Mouse (Mus musculus) Muller cell, postnatal 12 days (primary cell): ENCODE measurements around the gene Npy1r.
A peak's percentile ranks its signal among the peaks of the same experiment; 100 is the strongest.

ENCODE experiments used
- DNase-seq: peaks from one replicate; pipeline ENCODE4 v3.0.0-alpha.2; 2015; ENCODE audit errors: inconsistent ontology term

The Npy1r gene

DNA sequence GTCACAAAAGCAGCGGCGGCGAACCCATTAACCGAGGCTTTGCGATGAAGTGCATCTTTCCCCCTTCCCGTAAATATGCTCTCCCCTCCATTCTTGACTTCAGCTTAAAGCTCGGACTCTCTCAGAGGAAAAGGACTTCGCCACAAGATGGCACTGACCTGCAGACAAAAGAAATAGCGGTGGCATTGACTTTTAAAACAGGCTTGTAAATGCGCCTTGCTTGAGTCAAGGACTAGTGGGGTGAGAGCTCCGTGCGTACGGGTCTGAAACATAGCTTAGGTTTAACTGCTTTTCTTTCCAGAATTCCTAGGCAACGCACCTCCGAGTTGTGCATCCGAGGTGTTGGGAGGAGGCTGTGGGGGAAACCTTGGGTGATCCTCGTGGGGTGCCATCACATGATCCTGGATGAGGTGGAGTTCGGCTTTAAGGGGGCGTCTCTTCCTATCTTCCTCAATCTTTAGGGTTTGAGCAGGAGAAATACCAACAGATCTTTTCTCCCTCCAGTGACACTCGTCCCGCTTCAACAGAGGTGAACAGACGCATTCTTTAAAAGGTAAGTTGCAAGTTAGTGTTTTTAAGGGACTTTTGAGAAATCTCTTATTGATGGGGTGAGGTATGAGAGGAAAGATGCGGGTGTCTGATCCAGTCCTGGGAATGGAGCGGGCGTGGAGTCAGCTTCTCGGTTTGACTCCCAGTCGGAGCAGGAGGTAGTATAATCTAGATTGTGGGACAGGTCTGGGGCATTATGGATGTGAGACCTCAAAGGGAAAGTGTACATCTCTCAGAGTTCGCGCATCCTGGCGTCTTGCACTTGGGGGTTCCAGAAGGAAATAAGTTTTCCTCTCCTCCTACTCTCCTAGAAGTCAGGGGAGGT lies at the start of gene Npy1r:
Npy1r (plus strand) TSS at position 223 of the 874 bp plus-strand sequence.
- peak; percentile 52 for DNase-seq

DNA sequence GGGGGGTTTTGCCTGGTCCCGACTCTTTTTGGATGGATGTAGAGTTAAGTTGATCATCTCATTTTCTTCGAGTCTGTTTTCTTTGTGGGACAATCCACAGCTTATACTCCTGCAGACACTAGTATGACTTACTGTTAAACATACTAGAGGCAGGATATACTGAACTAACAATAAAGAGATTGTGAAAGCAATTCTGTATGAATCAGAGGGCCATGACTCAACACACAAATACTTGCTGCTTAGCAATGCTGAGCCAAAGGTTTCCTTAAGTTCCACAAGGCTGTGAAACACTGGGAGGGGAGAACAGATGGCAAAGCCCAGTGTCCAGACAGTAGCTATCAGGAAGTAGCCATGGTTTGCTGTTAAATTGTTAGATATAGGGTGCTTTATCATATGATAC lies 15.7 kb upstream of the Npy1r start:
- peak; percentile 37 for DNase-seq

DNA sequence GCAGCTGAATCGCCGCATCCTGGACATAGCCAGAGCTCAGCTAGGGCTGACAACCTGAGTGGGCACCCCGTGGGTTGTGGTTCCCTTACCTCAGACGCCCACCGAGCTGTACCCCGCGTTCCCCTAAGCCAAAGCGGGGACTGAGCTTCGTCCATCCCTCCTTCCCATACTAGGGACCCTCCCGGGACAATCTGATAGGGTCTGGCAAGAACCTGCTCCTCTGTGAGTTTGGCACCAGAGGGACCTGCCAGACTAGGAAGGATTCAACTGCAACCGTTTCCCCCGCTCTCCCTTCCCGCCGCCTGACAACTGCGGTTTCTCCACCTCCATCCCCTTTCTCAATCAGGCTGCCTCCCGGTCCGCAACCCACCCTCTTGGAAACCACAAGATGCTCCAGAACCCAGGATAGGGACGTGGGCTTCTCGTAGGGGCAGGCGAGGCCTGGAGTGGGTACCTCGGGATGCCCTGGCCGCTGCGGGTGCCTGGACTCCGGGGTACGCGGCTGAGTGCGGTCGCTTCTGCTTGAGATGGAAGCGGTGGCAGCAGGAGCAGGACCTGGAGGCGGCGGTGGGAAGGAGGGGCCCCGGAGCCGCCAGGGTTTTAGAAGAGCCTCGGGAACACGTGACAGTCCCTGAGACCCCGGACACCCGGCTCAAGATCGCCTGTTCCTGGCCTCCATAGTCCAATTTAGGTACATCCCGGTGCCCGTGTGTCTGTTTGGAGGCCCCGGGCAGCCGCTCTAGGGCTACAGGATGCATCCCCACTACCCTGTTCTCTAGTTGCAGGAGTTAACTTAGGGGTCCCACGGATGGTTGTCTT lies 9.3 kb upstream of the Npy1r start, which contains the start of gene Npy5r:
Npy5r (minus strand) TSS at position 618 of the 819 bp plus-strand sequence.
- DNase-seq, result peak; percentile 52

DNA sequence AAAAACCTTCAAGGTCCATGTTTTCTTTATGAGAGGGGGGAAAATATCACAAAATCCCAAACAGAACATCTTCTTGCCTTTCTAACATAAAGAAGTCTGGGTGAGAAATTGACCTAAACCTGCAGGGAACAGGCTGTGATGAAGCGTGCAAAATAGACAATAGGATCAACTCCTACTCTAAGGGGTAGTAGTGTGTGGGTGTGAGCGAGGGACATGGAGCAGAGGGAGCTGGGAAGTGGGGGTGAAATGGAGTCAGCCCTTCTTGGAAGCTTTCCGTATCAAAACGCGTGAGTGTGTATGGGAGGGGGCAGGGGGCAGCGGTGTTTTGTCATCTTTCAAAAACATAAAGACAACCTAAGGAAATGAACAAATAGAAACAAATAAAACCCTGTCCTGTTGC lies 8.6 kb upstream of the Npy1r start:
- no peak for DNase-seq

DNA sequence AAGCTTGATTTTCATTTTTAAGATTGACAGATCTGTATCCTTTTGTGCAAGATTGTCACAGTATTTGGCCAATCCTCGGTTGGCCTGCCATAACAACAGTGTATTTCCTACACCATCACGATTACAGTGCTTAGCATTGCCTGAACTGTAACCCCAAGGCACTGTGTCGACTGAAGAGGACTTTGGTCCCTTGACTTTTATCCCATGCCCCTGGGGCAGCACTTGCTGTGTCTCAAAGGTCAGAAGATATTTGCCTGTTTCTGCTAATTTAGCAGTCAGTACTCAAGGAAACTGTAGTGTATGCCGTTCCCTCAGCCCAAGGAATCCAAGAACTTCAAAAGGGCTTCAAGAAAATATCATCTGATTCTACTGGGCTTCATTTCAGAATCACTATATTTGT lies 8.2 kb upstream of the Npy1r start:
- DNase-seq, result no peak

DNA sequence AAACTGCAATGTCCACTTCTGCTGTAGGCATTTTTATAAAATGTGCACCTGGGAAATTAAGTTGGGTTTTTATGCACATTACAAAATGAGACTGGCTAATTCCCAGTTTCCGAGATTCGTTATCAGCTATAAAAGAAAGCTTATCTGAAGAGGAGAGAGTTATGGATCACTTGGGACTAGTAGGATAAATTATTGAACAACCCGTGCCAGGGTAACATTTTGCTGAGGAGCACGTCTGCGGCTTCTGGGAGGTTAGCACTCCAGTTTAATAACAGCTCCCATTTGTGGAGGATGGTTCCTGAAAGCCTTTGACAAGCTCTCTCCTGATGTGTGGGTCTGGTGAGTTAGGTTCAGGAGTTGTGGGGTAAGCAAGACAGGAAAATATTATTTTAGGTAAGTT lies 6.6 kb upstream of the Npy1r start:
- DNase-seq, result no peak

DNA sequence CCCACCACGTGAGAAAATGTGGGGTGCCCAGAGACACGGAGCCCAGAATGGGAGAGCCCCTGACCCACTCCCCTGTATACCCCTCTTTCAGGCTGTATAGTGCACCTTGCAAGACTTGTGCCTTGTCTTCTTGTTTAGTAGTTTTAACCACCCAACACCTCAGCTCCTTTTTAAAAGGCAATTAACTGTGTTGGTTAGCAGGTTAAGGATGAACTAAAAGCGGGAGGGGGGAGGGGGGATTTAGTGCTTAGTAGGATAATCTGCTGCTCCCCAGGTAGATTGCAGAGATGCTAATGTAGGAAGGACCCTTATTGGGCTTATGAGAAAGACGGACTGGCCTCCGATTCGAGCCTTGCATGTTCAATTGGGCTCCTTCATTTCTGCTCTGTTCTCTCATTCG lies 1.0 kb downstream of the Npy1r start:
- DNase-seq, result no peak

DNA sequence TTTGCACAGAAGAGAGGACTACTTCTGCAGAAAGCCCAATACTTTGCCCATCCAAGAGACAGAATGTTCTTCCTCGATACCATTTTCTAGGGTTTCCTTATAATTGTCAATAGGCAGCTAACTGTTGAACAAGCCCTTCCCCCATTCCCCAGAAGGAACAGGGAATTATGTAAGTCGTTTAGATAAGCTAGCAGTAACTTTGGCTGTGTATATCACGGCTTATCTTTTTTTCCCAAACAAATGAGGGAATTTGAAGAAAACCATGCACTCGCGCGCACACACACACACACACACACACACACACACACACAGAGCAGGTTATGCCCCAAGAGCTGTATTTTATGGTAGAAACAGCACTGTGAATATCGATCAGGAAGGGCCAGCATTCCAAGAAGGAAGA lies 1.8 kb downstream of the Npy1r start:
- DNase-seq, result no peak

DNA sequence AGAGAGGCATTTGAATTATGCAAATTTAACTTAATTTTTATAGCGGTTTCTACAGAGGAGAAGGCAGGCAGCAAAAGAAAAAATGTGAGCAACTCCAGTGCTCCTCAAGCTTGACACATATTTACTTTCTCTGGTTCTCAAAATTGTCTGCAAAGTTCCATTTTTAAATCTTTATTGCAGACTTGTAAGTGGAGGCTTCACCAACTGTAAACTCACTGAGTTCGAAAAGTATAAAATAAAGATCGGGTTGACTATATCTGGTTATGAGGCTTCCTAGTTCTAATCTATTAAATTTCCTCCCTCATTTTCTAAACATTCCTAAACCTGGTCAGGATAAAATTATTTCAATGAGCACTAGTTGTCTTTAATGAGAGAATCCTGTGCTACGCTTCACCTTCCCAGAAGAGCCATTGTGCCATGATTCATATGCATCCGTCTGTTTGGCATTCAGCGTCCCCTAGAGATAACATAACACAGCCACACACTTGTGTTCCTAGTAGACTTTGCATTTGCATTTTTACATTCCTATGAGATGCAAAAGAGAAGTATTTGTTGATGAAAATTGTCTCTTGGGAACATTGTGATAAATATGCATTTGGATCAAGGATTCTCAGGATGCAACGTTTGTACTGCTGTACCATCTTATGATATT lies 17.5 kb downstream of the Npy1r start:
- DNase-seq, result no peak

DNA sequence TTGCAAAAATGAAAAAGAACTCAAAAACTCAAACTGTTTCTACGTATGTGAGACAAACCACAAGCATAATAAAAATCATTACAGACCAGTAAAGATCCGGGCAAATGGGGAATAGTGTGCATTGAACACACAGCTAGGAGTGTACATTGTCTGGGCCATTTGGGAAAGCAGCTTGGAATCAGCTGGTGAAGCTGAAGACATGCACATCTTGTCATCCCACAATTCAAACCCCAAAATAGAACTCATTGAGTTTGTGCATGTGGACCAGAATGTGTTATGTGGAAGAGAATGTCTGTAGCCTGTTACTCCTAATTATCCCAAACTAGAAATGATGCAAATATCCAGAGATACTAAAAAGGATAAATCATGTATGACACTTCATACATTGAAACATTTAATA lies 25.8 kb downstream of the Npy1r start:
- no peak for DNase-seq

DNA sequence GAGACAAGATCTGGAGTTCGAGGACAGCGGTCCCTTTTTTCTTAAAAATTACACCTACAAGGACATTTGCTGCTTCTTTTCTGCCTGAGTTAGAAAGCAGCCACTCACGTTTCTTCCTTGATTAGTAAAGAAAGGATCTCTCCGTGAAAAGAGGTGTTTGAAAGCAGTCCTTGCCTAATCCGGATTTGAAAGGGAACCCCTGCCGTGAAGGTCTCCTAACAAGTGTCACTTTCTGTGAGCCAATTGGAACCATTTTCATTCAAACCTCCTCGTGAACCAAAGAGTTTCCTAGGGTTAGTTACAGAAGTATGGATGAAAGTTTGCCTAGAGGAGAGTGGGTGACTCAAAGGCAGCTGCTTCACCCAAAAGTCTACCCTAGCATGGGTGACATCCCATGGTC lies 32.5 kb downstream of the Npy1r start:
- DNase-seq, result no peak

DNA sequence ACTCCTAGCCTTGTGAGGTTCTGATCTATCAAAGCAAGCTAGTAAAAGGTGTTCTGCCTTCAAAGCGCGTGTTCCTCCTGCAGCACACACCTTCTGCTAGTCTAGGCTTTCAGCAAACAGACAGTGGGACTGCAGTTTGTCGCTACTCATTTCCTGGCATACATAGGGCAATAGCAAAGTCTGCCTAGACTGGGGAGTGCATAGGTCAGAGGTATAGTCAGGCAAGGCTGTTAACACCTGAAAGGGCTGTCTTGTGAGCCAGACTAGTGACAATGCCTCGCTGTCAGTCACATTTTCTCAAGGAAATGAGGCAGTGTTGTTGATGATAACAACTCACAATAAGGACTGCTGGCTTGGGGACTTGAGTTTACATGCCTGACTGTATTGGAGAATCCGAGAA lies 35.0 kb downstream of the Npy1r start:
- no peak for DNase-seq

DNA sequence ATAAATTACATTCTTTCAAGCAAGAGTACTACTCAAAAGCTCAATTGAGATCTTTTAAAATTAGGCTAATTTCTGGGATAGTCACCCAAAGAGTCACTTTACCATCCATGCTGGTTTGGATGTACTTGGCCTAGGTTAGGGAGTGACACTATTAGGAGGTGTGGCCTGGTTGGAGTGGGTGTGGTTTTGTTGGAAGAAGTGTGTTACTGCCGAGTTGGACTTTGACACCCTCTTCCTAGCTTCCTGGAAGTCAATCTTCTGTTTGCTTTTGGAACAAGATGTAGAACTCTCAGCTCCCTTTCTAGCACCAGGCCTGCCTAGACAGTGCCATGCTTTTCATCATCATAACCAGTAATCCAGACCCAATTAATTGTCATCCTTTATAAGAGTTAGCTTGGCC lies 45.4 kb downstream of the Npy1r start:
- DNase-seq, result no peak

DNA sequence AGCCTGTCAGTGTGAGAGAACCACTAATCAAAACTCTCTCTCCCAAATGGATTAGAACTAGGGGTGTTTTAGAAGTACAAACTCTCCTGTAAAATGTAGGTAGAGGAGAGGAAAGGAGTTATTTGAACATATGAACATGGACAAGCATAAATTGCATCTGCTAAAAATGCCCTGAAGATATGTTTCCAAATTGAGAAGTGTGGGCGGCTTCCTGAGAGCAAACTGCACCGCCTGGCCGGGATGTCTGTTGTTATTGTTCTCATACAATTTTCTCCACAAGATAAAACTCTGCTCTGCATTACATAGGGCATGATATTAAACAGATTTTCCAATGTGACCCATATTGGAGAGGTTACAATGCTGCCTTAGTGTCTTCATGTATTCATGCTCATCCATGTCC lies 48.6 kb downstream of the Npy1r start:
- DNase-seq, result no peak

DNA sequence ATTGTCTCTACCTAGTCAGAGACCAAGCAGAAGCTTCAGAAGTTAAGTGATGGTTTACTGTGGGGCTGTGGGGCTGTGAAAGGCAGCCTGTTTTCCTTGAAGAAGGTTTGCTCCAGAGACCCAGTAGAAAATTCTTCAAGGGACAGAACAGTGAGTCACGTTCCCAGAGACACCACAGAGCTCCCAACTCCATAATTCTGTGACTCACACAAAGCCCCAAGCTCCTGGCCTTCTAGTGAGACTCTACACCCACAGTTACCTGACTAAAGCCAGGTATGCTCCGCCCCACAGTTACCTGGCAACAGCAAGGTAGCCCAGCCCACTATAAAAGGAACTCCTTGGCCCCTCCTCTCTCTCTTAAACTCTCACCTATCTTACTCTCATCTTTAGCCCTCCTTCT lies 54.6 kb downstream of the Npy1r start:
- DNase-seq, result peak; percentile 14

DNA sequence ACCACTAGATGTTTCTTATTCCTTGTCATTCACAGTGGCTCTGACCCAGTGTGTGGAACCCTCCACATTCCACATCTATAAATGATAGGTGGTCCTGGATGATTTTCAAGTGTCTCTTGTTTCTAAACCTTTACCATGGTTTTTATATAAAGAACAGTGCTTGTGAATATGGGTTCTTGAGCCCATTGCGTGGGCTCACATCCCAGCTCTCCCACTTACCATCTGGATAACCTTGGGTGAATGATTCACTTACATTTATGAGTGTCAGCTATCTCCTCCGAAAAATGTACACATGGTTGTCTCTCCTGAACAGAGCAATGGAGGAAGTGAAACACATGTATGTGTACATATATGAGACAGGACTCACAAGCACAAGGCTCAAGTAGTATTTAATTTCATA lies 59.2 kb downstream of the Npy1r start:
- no peak for DNase-seq
